Mouse (Mus musculus): ENCODE data around the gene Gm19935. TPM values are rescaled to one million over a fixed set of nuclear protein-coding genes. Genes with fewer than 3 reads are reported as not detected.

The Gm19935 gene
- total RNA-seq (2021), result under 1 TPM; 0.47 to 0.73 TPM

DNA sequence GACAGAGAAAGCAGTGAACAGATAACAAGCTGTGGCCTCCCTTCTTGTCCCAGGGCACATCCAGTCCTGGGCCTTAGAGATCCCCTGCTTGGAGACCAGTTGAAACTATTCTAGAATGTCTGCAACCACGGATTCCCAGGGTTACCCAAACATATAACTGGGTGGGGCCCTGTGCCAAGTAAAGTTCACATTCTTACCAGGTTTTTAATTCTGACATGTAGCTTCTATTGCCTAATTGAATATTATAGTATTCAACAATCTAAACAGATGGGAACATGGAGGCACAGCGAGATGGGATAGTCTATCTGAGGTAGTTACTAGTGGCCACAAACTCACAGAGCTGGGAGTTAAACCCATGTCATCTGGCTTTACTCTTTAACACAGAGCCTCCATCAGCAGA is at the start of gene Gm19935:
Gene Gm19935 (minus strand): TSS at position 101 of the 400 bp plus-strand sequence.
- intact Hi-C loops (cut with DNase I), result no loop called here
- no peak for DNase-seq (ENCODE audit: extremely low spot score in 1 of 2, low spot score in 2 of 2)

GRCm38 (mm10) chr8:90862038-90862437 is 44.8 kb upstream of the Gm19935 start:
- intact Hi-C loops (cut with DNase I), result no loop called here
- DNase-seq (ENCODE audit: extremely low spot score in 1 of 2, low spot score in 2 of 2), result peak in 1 of 2 experiments; percentile 69

- intact Hi-C loops (cut with DNase I), result no loop called here
- DNase-seq (ENCODE audit: extremely low spot score in 1 of 2, low spot score in 2 of 2), result peak; percentile 63 to 69
These were observed 44.2 kb upstream of the Gm19935 start for GRCm38 (mm10) chr8:90861266-90861944.

GRCm38 (mm10) chr8:90858071-90858470 is 40.9 kb upstream of the Gm19935 start:
- DNase-seq (ENCODE audit: extremely low spot score in 1 of 2, low spot score in 2 of 2), result no peak
- intact Hi-C loops (cut with DNase I), result no loop called here

DNA sequence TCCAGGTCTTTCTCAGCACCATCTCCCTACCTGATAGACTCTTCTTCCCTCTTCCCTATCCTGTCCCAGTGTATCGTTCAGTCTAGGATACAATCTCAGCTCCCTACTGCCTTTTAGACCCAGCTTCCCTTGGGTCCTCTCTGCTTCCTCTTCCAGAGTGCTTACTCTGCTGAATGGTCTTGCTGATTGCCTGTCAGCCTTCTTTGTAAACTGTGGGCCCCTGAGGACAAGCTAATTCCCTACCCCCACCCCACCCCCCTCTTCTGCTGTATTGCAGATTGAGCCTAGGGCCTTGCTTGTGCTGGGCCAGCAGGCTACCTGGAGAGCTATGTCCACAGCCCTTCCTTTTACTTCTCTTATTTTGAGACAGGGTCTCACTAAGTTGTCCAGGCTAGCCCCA is 39.8 kb upstream of the Gm19935 start:
- intact Hi-C loops (cut with DNase I), result no loop called here
- no peak for DNase-seq (ENCODE audit: extremely low spot score in 1 of 2, low spot score in 2 of 2)

- no peak for DNase-seq (ENCODE audit: extremely low spot score in 1 of 2, low spot score in 2 of 2)
- intact Hi-C loops (cut with DNase I), result no loop called here
These were observed 39.0 kb upstream of the Gm19935 start for GRCm38 (mm10) chr8:90856171-90856570.

GRCm38 (mm10) chr8:90854671-90855161 is 37.5 kb upstream of the Gm19935 start:
- intact Hi-C loops (cut with DNase I), result no loop called here
- no peak for DNase-seq (ENCODE audit: extremely low spot score in 1 of 2, low spot score in 2 of 2)

DNA sequence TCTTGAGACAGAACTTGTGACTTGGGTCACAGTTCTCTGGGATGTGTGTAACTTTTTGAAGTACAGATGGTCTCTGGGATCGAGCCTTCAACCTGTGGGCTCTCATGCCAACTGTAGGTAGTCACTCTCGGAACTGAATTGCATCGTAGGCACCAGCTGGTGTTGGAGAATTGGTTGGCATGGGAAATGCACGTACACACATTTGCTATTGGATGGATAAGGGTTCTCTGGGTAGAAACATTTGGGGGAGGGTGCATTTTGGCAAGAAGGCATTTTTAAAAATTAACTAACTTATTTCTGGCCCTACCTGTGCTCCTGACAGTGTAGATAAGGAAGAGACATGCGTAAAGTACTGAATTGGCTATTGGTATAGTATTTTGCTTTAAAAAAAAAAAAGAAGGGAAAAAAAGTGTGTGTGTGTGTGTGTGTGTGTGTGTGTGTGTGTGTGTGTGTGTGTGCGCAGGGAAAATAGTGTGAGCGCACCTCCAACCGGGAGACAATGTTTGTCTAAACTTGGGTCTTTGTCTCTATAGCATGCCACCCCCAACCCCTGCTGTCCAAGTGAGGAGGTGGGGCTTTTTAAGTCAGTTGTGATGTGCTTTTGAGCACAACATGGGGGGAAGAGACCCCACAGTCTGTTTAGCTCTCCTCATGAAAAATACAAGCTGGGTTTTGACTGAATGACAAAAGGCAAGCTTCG is 36.9 kb upstream of the Gm19935 start:
- no peak for DNase-seq (ENCODE audit: extremely low spot score in 1 of 2, low spot score in 2 of 2)
- intact Hi-C loops (cut with DNase I), result no loop called here

DNA sequence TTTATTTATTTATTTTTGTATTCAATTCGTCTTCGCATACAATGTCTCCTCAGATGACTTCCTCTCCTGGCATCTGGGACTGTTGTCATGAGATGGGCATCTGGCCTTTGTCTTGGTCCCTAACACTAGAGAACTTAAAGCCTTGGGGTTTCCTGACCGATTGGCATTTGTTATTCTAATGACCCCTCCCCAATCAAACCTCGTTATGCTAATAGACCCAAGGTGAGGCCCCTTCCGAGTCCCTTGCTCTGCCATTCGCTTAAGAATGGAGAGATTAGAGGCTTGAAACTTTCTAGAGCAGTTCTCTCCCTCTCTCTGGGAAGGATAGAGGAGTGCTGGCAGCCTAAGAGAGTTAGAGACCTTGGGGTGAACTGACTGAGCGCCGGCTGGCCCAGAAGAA is 34.4 kb upstream of the Gm19935 start:
- DNase-seq (ENCODE audit: extremely low spot score in 1 of 2, low spot score in 2 of 2), result no peak
- intact Hi-C loops (cut with DNase I), result no loop called here

GRCm38 (mm10) chr8:90849462-90850050 is 32.4 kb upstream of the Gm19935 start:
- intact Hi-C loops (cut with DNase I), result no loop called here
- DNase-seq (ENCODE audit: extremely low spot score in 1 of 2, low spot score in 2 of 2), result peak; percentile 55 to 63

DNA sequence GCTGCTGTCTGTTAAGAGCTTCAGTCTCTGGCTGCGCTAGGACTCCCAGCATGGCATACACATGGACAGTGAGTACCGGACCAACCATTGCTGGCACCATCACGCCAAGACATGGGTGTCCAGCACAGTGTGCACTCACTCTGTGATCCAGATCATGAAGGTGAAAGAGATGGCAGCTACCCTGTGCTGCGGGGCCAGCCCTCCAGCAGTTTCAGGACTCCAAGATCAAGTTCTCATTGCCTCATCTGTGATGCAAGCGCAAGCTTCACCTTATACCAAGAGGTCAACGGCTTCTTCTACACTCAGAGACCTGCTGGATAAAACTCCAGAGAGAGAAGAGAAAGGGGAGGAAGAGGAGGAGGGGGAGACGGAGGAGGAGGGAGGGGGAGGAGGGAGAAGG is 30.8 kb upstream of the Gm19935 start:
- intact Hi-C loops (cut with DNase I), result no loop called here
- no peak for DNase-seq (ENCODE audit: extremely low spot score in 1 of 2, low spot score in 2 of 2)

DNA sequence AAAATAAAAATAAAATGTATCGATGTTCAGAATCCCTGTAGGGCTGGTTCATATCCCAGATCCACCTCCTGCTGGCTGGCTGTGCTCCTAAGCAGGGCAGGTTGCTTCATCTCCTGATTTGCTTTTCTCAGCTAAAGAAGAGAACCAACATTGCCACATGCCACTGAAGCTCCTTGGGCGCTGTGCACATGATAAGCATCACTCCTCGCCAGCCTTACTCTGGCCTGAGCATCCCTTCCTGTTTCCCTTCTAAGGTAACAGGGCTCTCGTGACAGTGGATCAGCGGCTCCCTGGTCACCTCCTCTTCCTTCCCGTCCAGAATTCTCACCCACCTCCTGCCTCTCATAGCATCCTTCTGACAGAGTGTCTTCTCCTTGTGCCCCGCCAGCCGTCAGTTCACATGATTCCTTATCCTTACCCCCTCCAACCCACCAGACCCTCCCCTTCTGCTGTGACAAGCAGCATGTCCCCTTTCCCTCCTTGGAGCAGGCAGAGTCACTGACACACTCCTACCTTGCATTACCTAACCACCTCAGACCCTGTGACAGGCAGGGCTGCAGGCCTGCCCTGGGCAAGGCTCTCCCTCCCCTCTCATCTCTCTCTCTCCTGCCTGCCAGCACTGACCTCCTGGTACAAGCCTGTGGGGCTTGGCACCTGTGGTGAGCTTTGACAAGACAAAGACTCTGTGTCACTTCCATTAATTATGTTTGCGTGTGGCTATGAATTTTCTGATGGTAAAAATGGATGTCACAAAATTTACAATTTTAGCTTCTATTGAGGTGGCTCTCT is 27.2 kb upstream of the Gm19935 start:
- no peak for DNase-seq (ENCODE audit: extremely low spot score in 1 of 2, low spot score in 2 of 2)
- intact Hi-C loops (cut with DNase I), result no loop called here

DNA sequence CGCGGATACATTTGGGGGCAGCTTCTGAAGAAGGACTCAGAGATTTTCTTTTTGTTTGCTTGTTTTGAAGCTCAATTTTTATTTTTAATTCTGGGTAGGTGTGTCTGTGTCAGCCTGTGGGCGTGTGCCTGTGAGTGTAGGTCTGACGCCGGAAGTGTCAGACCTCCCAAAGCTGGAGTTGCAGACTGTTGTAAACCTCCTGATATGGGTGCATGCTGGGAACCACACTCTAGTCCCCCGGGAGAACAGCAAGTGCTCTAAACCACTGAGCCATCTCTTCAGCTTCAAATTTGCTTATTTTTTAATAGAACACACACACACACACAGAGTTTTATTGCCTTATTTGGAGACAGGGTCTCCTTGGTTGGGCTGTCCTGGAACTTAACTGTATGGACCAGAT is 25.9 kb upstream of the Gm19935 start:
- intact Hi-C loops (cut with DNase I), result no loop called here

GRCm38 (mm10) chr8:90841321-90841720 is 24.1 kb upstream of the Gm19935 start:
- DNase-seq (ENCODE audit: extremely low spot score in 1 of 2, low spot score in 2 of 2), result no peak
- intact Hi-C loops (cut with DNase I), result loop anchor here (1.0 kb wide), 1 partner anchor 29 kb away; no protein-coding TSS in a partner anchor

More for the DNA sequence above, 25.9 kb upstream of the Gm19935 start:
- no peak for DNase-seq (ENCODE audit: extremely low spot score in 1 of 2, low spot score in 2 of 2)

- intact Hi-C loops (cut with DNase I), result no loop called here
These were observed 22.8 kb upstream of the Gm19935 start for GRCm38 (mm10) chr8:90839725-90840714.

DNA sequence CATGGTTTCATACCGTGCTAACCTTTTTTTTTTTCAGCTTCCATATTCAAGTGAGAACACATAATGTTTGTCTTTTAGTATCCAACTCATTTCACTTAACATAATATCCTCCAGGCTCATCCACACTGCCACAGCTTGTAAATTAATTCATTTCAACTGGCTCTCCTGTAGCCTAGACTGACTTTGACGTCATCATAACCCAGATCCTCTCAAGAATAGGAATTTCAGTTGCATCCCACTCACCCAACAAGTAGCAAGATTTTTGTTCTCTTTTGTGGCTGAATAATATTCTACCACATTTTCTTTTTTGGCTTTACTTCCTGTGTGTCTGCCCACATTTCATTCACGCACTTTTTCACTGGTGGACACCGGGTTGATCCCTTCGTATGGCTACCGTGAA is 20.2 kb upstream of the Gm19935 start:
- no peak for DNase-seq (ENCODE audit: extremely low spot score in 1 of 2, low spot score in 2 of 2)
- intact Hi-C loops (cut with DNase I), result no loop called here

More at GRCm38 (mm10) chr8:90839725-90840714, 22.8 kb upstream of the Gm19935 start:
- no peak for DNase-seq (ENCODE audit: extremely low spot score in 1 of 2, low spot score in 2 of 2)

- DNase-seq (ENCODE audit: extremely low spot score in 1 of 2, low spot score in 2 of 2), result no peak
- intact Hi-C loops (cut with DNase I), result no loop called here
These were observed 17.1 kb upstream of the Gm19935 start for GRCm38 (mm10) chr8:90834321-90834672.
